Comparison of ENCODE assay signal across 8 mouse cellular contexts in genomic region chr7:120098403-120098802, GRCm38 (mm10). TPM values are rescaled to one million over a fixed set of nuclear protein-coding genes. Genes with fewer than 3 reads are reported as not detected.
DNase-seq lines count a peak whose midpoint lies in the region; ATAC-seq and TF ChIP-seq lines count a peak whose summit lies in the region.

No protein-coding gene starts in this region.

- peak; percentile 73 for TF ChIP-seq CTCF in midbrain, postnatal 0 days (IDR thresholded peaks at IDR 0.05)
- peak; percentile 94 for TF ChIP-seq CTCF in bone marrow macrophage, adult 2 months (IDR thresholded peaks at IDR 0.05; ENCODE audit: low read depth, low read length)

- DNase-seq in midbrain, postnatal 0 days (ENCODE audit: low spot score), result peak; percentile 53
- DNase-seq in forebrain, embryonic 14.5 days (ENCODE audit: low spot score), result peak; percentile 57
- peak; percentile 88 for DNase-seq in kidney, adult 9 months
- DNase-seq in liver, embryonic 11.5 days (ENCODE audit: low spot score), result peak; percentile 51
- peak; percentile 82 for DNase-seq in retina, postnatal 1 day
- peak; percentile 46 to 80 for DNase-seq in urinary bladder, postnatal 4 days (ENCODE audit: low spot score in 2 of 2)

- H3K9me3 ChIP-seq in midbrain, postnatal 0 days (ENCODE audit: low read length), result no peaks in the 10 kb centered on the region
- H3K9me3 ChIP-seq in midbrain, embryonic 13.5 days, result no peaks in the 10 kb centered on the region
- no peaks in the 10 kb centered on the region for H3K9me3 ChIP-seq in forebrain, embryonic 14.5 days (replicated peaks; ENCODE audit: control insufficient read depth, low read length)
- no peaks in the 10 kb centered on the region for H3K9me3 ChIP-seq in liver, embryonic 11.5 days (ENCODE audit: control insufficient read depth, low read length)

- H3K4me3 ChIP-seq in midbrain, postnatal 0 days (ENCODE audit: low read depth, low read length), result no peak overlapping the region
- H3K4me3 ChIP-seq in midbrain, embryonic 13.5 days (replicated peaks), result no peak overlapping the region
- no peak overlapping the region for H3K4me3 ChIP-seq in bone marrow macrophage, adult 2 months (ENCODE audit: insufficient read depth, low read length)
- no peak overlapping the region for H3K4me3 ChIP-seq in forebrain, embryonic 14.5 days (ENCODE audit: low read depth, low read length)
- no peak overlapping the region for H3K4me3 ChIP-seq in liver, embryonic 11.5 days (ENCODE audit: low read depth, low read length)

- H3K9ac ChIP-seq in midbrain, postnatal 0 days (replicated peaks; ENCODE audit: low read length, poor library complexity, severe bottlenecking), result no peak overlapping the region
- H3K9ac ChIP-seq in midbrain, embryonic 13.5 days (replicated peaks), result no peak overlapping the region
- H3K9ac ChIP-seq in forebrain, embryonic 14.5 days (ENCODE audit: low read length), result no peak overlapping the region
- H3K9ac ChIP-seq in liver, embryonic 11.5 days (ENCODE audit: low read depth, low read length), result no peak overlapping the region

- no peak overlapping the region for H3K4me2 ChIP-seq in midbrain, postnatal 0 days (ENCODE audit: low read depth, low read length, poor library complexity, severe bottlenecking)
- no peak overlapping the region for H3K4me2 ChIP-seq in midbrain, embryonic 13.5 days (replicated peaks)
- no peak overlapping the region for H3K4me2 ChIP-seq in forebrain, embryonic 14.5 days (ENCODE audit: low read length)
- H3K4me2 ChIP-seq in liver, embryonic 11.5 days, result no peak overlapping the region

- H3K27ac ChIP-seq in midbrain, postnatal 0 days (ENCODE audit: low read depth, low read length), result no peak overlapping the region
- H3K27ac ChIP-seq in midbrain, embryonic 13.5 days, result no peak overlapping the region
- H3K27ac ChIP-seq in bone marrow macrophage, adult 2 months (ENCODE audit: insufficient read depth, low read depth, low read length), result no peak overlapping the region
- no peak overlapping the region for H3K27ac ChIP-seq in forebrain, embryonic 14.5 days (ENCODE audit: low read depth, low read length)
- no peak overlapping the region for H3K27ac ChIP-seq in liver, embryonic 11.5 days (ENCODE audit: low read depth, low read length)

- 30% methylated on average over 9 of the region's 9 CpGs for WGBS in midbrain, postnatal 0 days
- WGBS in midbrain, embryonic 13.5 days, result 25% methylated on average over 9 of the region's 9 CpGs
- WGBS in forebrain, embryonic 14.5 days, result 25% methylated on average over 9 of the region's 9 CpGs
- 19% methylated on average over 9 of the region's 9 CpGs for WGBS in liver, embryonic 11.5 days

- no peak for TF ChIP-seq POLR2A in bone marrow macrophage, adult 2 months (IDR thresholded peaks at IDR 0.05; ENCODE audit: borderline replicate concordance, low read depth, low read length)

- H3K4me1 ChIP-seq in midbrain, postnatal 0 days (ENCODE audit: insufficient read depth, low read length), result no peaks in the 10 kb centered on the region
- peaks cover 14% of the 10 kb centered on the region for H3K4me1 ChIP-seq in midbrain, embryonic 13.5 days (replicated peaks)
- peaks cover 5% of the 10 kb centered on the region for H3K4me1 ChIP-seq in bone marrow macrophage, adult 2 months (ENCODE audit: control insufficient read depth, insufficient read depth, low read length)
- H3K4me1 ChIP-seq in forebrain, embryonic 14.5 days (ENCODE audit: control insufficient read depth, insufficient read depth, low read length), result peaks cover 10% of the 10 kb centered on the region
- no peaks in the 10 kb centered on the region; the same call in 1 of the 2 replicates for H3K4me1 ChIP-seq in liver, embryonic 11.5 days (replicated peaks; ENCODE audit: control insufficient read depth, insufficient read depth, low read length)

- no peaks in the 10 kb centered on the region for H3K27me3 ChIP-seq in midbrain, postnatal 0 days (ENCODE audit: insufficient read depth, low read length)
- H3K27me3 ChIP-seq in midbrain, embryonic 13.5 days, result peaks cover 15% of the 10 kb centered on the region
- peaks cover 15% of the 10 kb centered on the region; the same call in 1 of the 2 replicates for H3K27me3 ChIP-seq in forebrain, embryonic 14.5 days (replicated peaks; ENCODE audit: control insufficient read depth, insufficient read depth, low read length)
- H3K27me3 ChIP-seq in liver, embryonic 11.5 days (replicated peaks; ENCODE audit: control insufficient read depth, insufficient read depth, low read length), result no peaks in the 10 kb centered on the region

- no peaks in the 10 kb centered on the region for H3K36me3 ChIP-seq in midbrain, postnatal 0 days (ENCODE audit: insufficient read depth, low read length)
- no peaks in the 10 kb centered on the region for H3K36me3 ChIP-seq in midbrain, embryonic 13.5 days
- H3K36me3 ChIP-seq in forebrain, embryonic 14.5 days (ENCODE audit: control insufficient read depth, insufficient read depth, low read length), result no peaks in the 10 kb centered on the region
- H3K36me3 ChIP-seq in liver, embryonic 11.5 days (ENCODE audit: control insufficient read depth, insufficient read depth, low read length), result no peaks in the 10 kb centered on the region

- no peak for ATAC-seq in midbrain, postnatal 0 days (ENCODE audit: low FRiP score)
- no peak for ATAC-seq in midbrain, embryonic 13.5 days
- peak; percentile 62; the same call in 1 of the 2 replicates for ATAC-seq in forebrain, embryonic 14.5 days
- no peak; the same call in 1 of the 2 replicates for ATAC-seq in liver, embryonic 11.5 days (replicated peaks; ENCODE audit: low FRiP score)

RNA-seq across cellular contexts. Expression of gene Dnah3, which starts 3.3 kb away (rescaled TPM):
- total RNA-seq in midbrain, postnatal 0 days (2014; rRNA removed), result 0.66 and 2.8 TPM in 2 replicates
- 0.10 and 0.15 TPM in 2 replicates for polyA plus RNA-seq in midbrain, postnatal 0 days (2015; fragmentation: Nextera tagmentation; extraction: Ambion mirVana)
- polyA plus RNA-seq in midbrain, embryonic 13.5 days (2015; fragmentation: Nextera tagmentation; extraction: Ambion mirVana), result 0.22 TPM in 1 of 2 replicates, not detected in the other
- polyA plus RNA-seq in bone marrow macrophage, adult 2 months (2012; ENCODE audit: insufficient read depth, insufficient read length, missing spikeins), result not detected in 2 replicates
- polyA plus RNA-seq in forebrain, embryonic 14.5 days (2014; fragmentation: Nextera tagmentation; extraction: Ambion mirVana), result 0.11 TPM in 1 of 2 replicates, not detected in the other
- not detected in 2 replicates for polyA plus RNA-seq in liver, embryonic 11.5 days (2014; fragmentation: Nextera tagmentation; extraction: Ambion mirVana)

RNA-seq across cellular contexts. Expression of gene Tmem159, which starts 3.8 kb away (rescaled TPM):
- 11.8 and 15.2 TPM in 2 replicates for total RNA-seq in midbrain, postnatal 0 days (2014; rRNA removed)
- 17.5 and 17.6 TPM in 2 replicates for polyA plus RNA-seq in midbrain, postnatal 0 days (2015; fragmentation: Nextera tagmentation; extraction: Ambion mirVana)
- polyA plus RNA-seq in midbrain, embryonic 13.5 days (2015; fragmentation: Nextera tagmentation; extraction: Ambion mirVana), result 12.6 and 13.2 TPM in 2 replicates
- polyA plus RNA-seq in bone marrow macrophage, adult 2 months (2012; ENCODE audit: insufficient read depth, insufficient read length, missing spikeins), result 30.6 and 33.7 TPM in 2 replicates
- polyA plus RNA-seq in forebrain, embryonic 14.5 days (2014; fragmentation: Nextera tagmentation; extraction: Ambion mirVana), result 6.8 and 7.1 TPM in 2 replicates
- 5.7 and 7.7 TPM in 2 replicates for polyA plus RNA-seq in liver, embryonic 11.5 days (2014; fragmentation: Nextera tagmentation; extraction: Ambion mirVana)

RNA-seq across cellular contexts. Expression of gene Zp2, which starts 46.7 kb away (rescaled TPM):
- total RNA-seq in midbrain, postnatal 0 days (2014; rRNA removed), result not detected in 2 replicates
- polyA plus RNA-seq in midbrain, postnatal 0 days (2015; fragmentation: Nextera tagmentation; extraction: Ambion mirVana), result not detected in 2 replicates
- polyA plus RNA-seq in midbrain, embryonic 13.5 days (2015; fragmentation: Nextera tagmentation; extraction: Ambion mirVana), result not detected in 2 replicates
- polyA plus RNA-seq in bone marrow macrophage, adult 2 months (2012; ENCODE audit: insufficient read depth, insufficient read length, missing spikeins), result not detected in 2 replicates
- polyA plus RNA-seq in forebrain, embryonic 14.5 days (2014; fragmentation: Nextera tagmentation; extraction: Ambion mirVana), result not detected in 2 replicates
- not detected in 2 replicates for polyA plus RNA-seq in liver, embryonic 11.5 days (2014; fragmentation: Nextera tagmentation; extraction: Ambion mirVana)
